Mouse (Mus musculus): ENCODE measurements around the gene 3110082I17Rik.
"Not testable (repeated sequence)": the region's sequence is repeated elsewhere in the genome, so short reads cannot be mapped to it uniquely, and the experiment has no call there.

3110082I17Rik gene

DNA sequence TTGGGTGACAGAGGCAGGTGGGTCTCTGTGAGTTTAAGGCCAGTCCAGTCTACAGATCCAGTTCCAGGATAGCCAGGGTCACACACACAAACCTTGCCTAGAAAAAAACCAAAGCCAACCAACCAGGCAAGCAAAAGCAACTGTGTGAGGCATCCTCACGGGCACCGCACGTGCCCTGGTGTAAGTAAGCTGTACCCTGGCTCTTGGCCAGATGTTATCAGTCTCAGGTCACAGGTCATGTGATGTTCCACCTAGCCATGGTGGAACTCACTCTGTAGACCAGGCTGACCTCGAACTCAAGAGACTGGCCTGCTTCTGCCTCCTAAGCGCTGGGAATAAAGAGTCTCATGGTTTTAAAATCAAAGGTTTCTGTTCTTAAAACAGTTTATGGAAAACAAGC, 101.1 kb downstream of the 3110082I17Rik start:
- no peak for DNase-seq (ENCODE audit: extremely low read depth, insufficient read length, low spot score)

DNA sequence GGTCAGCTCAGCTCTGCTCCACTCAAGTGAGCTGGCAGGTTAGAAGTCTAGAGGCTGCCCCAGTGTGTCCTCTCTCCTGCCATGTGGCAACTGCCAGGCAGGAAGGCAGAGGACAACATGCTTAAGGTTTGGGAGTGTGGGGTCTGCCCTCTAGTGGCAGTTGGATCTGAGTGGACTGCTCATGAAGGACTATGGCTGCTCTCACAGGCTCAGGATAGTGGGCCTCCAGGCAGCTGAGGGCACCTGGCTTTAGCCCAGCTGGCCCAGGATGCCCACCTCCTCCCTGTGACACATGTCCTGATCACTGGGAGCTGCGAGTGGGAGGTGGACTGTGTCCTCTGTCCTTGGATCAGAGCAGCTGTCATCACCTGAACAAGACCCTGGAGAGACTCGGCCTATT, 101.7 kb downstream of the 3110082I17Rik start:
- no peak for DNase-seq (ENCODE audit: extremely low read depth, insufficient read length, low spot score)

DNA sequence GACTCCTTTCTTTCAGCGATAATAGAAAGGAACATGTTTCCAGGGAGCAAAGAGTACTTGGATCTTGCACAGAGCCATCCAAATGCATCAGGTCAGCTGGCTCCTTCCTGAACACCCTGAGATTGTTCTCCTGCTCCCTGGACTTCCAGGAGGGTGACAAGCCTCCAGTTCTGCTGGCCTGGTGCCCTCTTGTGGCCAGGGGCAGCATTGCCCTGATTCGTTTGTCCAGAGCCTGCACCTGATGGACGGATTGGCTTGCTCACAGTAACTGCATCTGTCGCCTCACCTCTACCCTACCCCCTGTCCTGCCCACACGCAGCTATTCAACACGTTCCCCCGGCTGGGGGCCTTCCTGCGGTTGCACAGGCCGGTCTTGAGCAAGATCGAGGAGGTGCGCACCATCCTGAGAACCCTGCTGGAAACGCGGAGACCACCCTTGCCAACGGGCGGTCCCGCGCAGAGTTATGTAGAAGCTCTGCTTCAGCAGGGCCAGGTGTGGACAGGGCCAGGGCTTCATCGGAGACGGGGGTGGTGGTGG, 105.0 kb downstream of the 3110082I17Rik start:
- DNase-seq (ENCODE audit: extremely low read depth, insufficient read length, low spot score) = peak; percentile 54

DNA sequence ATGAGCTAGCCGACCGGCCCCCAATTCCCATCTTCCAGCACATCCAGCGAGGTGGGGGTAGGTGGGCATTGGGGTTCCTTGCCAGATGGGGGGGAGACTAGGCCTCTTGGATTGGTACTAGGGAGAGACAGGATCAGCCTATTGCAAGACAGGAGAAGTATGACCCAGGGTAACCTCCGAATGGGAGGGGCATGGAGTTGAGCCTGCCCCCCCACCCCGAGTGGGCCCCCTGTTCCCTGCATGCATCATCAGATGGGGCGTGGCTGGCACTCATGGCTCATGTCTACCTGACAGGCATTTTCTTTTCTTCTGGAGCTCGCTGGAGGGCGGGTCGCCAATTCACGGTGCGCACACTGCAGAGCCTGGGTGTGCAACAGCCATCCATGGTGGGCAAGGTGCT, 106.4 kb downstream of the 3110082I17Rik start:
- no peak for DNase-seq (ENCODE audit: extremely low read depth, insufficient read length, low spot score)

DNA sequence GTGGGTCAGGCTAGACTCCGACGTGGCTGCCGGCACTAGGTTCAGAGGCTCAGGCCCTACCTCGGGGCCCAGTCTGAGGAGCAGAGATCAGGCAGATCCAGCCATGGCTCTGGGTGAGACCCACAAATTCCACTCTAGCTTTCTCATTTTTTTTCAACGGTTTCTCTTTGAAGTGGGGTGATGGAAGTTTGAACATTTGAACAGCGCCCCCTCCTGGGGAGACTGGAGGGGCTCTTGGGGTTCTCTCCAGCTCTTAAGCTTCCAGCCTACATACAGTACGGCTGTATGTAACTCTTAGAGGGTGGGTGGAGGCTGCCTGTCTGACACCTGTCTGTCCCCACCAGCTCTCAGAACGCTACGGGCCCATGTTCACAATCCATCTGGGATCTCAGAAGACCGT, 106.8 kb downstream of the 3110082I17Rik start:
- no peak for DNase-seq (ENCODE audit: extremely low read depth, insufficient read length, low spot score)

DNA sequence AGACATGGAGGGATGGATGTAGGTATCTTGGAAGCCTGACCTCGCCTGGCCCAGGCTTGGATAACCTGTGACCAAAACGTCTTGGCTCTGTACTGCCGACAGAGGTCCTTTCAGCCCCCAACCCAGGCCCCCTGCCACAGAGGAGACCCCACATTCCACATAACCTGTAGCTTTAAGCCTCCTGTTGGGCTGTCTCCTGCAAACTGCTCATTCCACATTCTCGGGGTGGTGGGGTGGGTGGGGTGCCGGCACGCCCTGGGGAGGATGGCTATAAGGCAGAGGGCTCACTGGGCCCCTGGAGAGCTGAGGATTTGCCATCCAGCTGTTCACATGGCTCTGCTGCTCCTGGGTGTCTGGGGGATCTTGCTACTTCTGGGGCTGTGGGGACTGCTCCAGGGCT, 108.0 kb downstream of the 3110082I17Rik start, which contains the start of gene Cyp2w1:
Gene Cyp2w1 (plus strand): TSS at position 301 of the 400 bp plus-strand sequence.
- DNase-seq (ENCODE audit: extremely low read depth, insufficient read length, low spot score) = no peak

DNA sequence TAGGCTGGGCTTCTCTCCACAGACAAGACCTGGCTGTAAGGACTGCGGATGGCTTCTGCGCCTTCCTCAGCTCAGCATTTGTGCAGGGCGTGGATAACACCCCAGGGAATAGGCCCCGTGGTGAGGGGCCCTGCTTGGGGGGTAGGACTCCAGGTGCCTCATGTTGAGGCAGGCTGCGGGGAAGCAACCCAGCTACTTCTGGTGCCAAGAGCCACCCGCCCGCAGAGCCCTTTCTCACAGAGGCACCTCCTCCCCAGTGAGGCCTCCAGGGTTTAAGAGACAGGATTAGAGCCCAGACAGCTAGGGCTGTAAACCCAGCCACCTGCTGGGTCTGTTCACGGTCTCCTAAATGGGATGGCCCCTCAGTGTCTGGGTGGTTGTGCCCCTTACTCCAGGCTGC, 108.7 kb downstream of the 3110082I17Rik start:
- DNase-seq (ENCODE audit: extremely low read depth, insufficient read length, low spot score) = no peak

DNA sequence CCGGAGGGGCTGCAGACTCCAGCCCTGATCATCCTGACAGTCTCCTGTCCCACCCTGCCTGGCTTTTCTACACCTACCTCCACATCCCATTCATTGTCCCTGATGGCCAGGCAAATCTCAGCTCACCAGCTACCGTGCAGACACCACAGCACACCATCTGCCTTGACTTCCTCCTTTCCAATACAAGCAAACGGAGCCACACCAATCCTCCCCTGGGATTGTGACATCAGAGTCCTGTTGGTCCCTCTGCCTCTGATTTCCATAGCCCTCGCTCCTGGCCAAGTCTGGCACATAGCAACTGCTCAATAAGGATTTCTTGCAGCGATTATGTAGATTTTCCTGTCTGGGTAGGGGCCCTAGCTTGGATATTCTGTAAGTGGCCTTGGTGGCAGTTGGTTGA, 109.2 kb downstream of the 3110082I17Rik start, which contains the start of gene Cox19:
Gene Cox19 (minus strand): TSS at position 285 of the 400 bp plus-strand sequence.
- DNase-seq (ENCODE audit: extremely low read depth, insufficient read length, low spot score) = no peak

DNA sequence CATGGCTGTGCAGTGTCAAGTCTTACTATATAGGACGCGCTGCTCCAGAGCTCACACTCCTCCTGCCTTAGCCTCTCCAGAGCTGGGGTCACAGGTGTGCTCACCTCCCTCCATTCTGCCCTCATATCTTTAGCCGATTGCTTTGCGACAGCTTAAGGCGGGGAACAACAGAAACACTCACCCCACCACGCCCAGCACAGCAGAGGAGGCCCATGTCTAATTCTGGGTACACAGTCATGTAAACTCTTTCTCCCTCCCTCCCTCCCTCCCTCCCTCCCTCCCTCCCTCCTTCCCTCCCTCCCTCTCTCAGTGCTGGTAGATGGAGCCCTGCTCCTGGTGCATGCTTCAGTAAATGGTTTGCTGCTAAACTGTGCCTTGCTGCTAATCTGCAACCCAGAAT, 110.6 kb downstream of the 3110082I17Rik start:
- DNase-seq (ENCODE audit: extremely low read depth, insufficient read length, low spot score) = no peak

DNA sequence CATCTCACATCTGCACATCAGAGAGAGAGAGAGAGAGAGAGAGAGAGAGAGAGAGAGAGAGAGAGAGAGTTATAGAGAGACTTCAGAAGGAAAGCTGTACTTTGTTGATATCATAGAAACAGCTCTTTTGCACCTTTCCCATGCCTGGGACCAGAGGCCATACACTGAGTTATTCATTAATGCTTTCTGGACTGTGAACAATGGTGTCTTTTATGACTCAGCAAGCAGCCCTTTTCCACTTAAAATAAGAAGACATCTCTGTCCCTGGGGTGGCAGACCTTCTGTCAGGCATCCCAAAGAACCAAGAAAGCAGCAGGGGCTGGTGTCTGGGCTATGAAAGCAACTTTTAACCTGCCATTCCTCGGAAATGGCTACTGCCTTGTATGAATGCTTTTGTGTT, 113.1 kb downstream of the 3110082I17Rik start:
- DNase-seq (ENCODE audit: extremely low read depth, insufficient read length, low spot score) = no peak

DNA sequence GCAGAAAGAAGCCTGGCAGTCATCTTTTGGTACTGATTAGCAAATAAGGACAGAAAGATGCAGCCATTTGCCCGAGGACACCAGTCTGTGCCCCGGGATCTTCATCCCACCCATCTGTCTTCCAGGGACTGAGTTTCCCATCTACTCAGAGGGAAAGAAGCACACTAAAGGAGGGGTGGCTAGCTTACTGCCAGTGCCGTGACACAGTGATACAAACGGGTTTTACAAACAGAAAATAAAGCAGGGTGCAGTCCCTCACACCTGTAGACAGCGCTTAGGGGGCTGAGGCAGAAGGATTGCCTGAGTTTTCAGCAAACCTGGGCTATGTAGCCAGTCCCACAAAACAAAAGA, 115.0 kb downstream of the 3110082I17Rik start:
- DNase-seq (ENCODE audit: extremely low read depth, insufficient read length, low spot score) = no peak

DNA sequence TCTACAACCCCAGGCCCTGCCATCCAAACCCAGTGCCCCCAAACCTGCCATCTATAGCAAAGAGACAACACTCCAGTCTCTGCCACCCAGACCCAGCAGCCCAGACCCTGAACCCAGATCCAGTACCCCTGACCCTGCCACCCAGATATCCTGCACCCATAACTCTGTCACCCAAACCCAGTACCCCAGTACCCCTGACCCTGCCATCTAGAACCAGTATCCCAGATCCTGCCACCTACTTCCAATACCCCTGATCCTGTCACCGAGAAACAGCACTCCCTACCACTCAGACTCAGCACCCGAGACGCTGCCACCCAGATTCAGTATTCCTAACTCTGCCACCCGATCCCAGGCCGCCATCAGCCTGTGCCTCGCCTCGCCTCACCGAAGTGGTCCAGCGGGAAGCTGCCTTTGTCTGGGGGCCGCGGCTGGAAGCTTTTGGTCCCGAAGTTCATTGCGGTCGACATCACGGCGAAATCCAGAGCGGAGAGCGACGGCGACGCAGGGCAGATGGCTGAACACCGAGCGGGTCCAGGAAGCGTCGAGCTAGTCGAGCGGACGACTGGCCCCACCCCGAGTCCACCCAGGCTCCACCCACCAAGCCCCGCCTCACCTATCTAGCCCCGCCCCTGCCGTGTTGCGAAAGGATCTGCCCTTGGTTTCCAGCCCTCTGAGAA, 115.5 kb downstream of the 3110082I17Rik start:
- DNase-seq (ENCODE audit: extremely low read depth, insufficient read length, low spot score) = peak; percentile 97

DNA sequence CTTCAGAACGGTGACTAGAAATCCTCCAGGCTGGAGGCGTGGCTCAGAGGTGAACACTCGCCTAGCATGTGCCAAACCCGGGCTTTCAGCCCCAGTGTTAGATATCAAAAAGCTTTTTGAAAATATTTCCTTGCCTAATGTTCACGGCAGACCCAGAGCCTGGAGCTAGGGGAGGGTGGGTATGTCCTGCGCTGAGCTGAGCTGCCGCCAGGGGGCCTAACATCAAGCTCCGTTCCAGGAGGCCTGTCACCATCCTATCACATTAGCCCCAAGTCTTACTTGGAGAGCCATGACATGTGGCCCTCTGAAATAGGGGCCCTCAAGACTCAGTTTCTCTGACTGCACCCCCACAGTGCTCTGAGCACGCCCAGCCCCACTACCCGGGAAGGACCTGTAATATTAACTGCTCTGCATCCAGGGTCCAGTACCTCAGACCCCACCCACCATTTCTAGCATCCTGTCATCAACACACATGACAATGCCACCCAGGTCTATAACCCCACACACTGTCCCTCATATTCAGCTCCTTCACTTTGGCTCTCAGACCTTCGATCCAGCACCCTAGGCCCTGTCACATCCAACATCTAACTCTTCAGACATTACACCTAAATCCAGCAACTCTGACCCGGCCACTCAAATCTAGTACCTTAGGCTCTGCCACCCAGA, 116.2 kb downstream of the 3110082I17Rik start:
- DNase-seq (ENCODE audit: extremely low read depth, insufficient read length, low spot score) = peak; percentile 81

DNA sequence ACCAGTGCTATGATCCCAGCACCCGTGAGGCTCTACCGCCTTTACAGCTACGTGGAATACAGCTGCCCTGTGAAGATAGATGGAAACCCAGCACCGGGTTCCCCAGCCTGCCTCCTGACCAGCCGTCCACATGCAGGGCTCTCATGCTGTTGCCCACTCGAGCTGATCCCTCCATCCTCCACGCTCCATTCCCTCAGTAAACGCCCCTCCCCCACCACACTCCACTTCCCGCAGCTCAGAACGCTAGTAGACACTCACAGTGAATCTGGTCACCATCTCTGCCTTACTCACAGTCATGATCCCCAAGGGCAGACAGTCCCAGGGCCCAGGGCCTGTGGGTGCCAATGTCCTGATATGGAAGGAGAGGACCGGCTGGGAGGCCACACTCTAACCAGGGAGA, 121.4 kb downstream of the 3110082I17Rik start:
- DNase-seq (ENCODE audit: extremely low read depth, insufficient read length, low spot score) = no peak

DNA sequence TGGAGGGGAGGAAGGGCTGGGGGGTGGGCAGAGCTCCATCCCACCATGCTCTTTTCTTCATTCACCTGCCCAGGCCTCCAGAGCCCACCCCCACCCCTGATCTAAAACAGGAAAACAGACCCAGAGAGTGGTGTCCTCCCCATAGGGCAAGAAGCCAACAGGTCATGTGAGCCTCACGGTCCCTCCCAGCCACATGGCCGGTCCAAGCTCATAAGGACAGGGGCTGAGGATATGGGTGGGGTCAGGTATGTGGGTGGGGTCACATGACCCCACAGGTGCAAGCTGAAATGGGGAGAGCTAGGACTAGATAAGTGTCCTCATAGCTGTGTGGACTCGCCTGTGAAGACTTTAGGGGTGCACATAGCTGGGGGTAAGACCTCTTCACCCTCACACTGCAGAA, 121.9 kb downstream of the 3110082I17Rik start:
- no peak for DNase-seq (ENCODE audit: extremely low read depth, insufficient read length, low spot score)

DNA sequence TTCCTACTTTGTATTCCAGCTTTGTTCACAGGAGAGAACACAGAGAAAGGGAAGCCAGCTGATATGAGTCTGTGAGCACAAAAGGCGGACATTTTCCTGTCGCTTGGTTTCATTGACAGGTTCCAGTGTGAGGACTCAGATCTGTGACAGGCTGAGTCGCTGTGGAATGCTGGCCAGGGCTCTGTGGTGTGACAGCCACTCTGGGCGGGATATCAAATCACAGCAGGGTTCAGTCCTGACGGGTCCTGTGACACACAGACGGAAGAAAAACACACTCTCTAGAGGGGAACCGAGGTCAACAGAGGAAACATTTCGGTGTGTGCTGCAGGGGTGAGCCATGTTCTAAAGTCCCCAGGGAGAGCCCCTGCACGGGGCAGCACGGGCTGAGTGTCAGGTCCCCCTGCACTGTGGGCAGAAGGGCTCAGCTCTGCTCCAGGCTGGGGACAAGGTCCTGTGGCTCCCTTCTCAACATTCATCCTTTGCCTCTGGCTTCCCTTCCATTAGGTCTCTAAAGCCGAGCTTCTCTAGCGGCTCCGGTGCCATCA, 122.4 kb downstream of the 3110082I17Rik start:
- no peak for DNase-seq (ENCODE audit: extremely low read depth, insufficient read length, low spot score)

DNA sequence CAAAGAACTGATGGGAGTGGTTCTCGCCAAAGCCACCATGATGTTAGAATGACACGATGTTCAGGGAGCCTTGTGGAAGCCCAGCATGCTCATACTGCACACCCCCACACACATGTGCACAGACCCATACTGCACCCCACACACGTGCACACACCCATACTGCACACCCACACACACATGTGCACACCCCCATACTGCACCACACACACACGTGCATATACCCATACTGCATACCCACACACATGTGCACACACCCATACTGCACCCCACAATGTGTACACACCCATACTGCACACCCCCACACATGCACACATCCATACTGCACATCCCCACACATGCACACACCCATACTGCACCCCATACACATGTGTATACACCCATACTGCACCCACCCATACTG, 124.7 kb downstream of the 3110082I17Rik start:
- no peak for DNase-seq (ENCODE audit: extremely low read depth, insufficient read length, low spot score)

DNA sequence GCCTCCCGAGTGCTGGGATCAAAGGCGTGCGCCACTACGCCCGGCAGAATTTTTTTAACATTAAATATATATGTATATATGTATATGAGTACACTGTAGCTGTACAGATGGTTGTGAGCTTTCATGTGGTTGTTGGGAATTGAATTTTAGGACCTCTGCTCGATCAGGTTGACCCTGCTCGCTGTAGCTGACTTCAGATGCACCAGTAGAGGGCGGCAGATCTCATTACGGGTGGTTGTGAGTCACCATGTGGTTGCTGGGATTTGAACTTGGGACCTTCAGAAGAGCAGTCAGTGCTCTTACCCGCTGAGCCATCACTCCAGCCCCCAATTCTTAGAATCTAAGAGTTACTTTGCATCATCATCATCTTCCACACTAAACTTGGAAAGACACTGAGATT, 125.9 kb downstream of the 3110082I17Rik start:
- not testable (repeated sequence) for DNase-seq (ENCODE audit: extremely low read depth, insufficient read length, low spot score)

DNA sequence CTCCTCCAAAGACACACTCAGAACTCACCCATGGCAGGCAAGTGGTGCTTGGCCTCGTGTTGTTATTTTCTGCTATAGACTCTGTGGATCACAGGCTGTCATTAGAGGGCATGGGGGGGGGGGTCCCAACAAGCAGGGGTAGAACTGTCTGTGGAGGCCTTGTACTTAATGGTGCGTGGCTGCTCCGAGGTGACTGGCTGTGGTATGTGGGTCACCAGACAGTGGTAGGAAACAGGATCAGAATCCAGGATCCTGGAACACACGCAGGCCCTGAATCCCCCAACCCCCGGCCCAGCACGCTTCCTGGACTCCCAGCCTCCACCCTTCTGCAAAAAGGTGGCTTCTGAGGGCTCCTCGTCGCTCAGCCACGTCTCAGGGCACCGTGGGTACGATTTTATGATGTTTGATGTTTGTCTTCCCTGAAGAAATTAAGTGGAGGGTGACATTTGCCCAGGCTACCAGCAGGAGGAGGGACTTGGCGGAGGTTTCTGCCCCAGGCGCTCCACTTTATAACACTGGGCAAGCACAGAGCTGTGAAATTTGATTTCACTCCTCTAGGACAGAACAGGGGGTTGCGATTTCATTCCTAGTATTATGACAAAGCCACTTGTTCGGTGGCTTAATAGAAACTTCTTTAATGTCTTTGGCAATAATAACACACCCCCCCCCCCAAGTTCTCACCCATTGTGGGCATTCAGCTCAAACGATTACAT, 126.9 kb downstream of the 3110082I17Rik start:
- no peak for DNase-seq (ENCODE audit: extremely low read depth, insufficient read length, low spot score)

DNA sequence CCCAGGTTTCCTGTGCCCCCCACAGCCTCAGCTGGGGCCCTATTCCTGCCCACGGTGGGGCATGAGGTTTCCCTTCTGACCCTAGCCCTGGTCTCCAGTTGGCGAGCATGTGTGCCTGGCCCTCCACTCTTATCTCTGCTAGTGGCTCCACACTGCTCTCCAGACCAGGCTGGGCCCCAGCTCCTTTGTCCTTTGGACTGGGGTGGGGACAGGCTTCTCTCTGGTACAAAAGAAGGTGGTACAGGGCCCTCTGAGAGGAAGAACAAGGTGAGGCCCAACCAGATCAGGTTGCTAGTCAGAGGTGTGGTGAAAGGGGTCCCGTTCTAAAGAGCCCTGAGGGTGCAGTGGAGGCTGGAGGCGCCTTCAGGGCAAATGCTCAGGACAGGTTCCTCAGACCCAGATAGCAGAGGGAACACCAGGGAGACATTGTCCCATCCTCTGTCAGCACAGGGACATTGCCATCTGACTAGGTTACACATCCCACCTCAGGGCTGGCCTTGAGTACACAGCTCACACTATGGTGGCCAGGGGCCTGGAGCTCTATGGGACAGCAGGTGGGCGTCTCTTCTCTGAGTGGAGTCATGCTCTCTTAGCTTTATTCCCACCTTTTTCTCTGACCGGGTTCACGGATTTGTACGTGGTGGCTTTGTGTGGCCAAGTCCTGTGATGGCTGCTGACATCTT, 127.6 kb downstream of the 3110082I17Rik start:
- no peak for DNase-seq (ENCODE audit: extremely low read depth, insufficient read length, low spot score)

DNA sequence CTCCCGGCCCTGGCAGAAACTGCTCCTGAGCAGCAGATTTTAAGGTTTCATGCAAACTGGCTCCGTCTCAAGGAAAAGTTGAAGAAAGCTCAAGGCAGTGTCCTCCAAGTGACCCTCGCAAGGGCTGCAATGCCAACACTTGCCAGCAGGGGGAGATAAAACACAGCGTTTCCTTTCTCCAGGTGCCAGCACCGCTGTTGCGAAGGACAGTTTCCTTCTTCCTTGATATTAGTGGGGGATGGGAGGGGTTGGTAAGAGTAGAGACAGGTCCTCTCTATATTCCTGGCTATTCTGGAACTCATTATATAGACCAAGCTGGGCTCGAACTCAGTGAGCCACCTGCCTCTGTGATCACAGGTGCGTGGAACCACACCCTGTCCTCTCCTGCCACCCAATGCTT, 128.6 kb downstream of the 3110082I17Rik start:
- DNase-seq (ENCODE audit: extremely low read depth, insufficient read length, low spot score) = no peak
